ENCODE assay signal across 16 mouse cellular contexts in the genomic region with DNA sequence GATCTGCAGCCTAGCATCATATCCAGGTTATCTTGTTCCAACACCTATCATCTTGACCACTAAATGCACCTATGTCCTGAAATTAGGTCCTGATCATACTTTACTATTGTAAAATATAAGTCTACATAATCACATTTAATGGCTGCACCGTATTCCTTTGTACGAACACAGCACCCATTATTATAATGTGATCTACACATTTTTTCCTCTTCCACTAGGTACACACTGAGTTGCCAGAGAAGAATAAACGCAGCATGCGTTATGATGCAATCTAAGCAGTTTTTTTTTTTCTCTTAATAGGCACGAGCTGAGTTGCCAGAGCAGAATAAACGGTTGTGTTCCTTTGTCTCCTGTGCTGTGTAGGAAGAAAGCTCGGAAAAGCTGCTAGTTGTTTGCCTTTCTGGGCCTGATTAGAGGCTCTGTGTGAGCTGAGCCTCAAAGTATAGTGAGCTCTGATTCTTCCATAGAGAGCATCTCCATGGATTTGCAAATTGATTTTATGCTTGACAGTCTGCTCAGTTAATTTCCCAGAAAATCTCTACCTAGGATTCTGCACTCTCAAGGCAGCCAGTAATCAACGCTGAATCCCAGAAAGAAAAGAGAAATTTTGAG. TPM values are rescaled to one million over a fixed set of nuclear protein-coding genes. Genes with fewer than 3 reads are reported as not detected.
DNase-seq lines count a peak whose midpoint lies in the region; ATAC-seq lines count a peak whose summit lies in the region.
"Had no signal": no experiment of that assay in that cellular context is flagged by ENCODE, and none has a peak within 500 bp of the region (broad histone marks: within the 10 kb centered on the region; RNA-seq: fewer than 3 reads in every experiment).

No protein-coding gene starts in this region.

- intact Hi-C loops in left cerebral cortex, postnatal 4 days (cut with DNase I): no loop called here

- DNase-seq in MN1 (ENCODE audit: low spot score): peak; percentile 20
- DNase-seq in embryo, embryonic 11 days: peak; percentile 27
- DNase-seq in hindbrain, embryonic 11.5 days (ENCODE audit: low spot score): peak; percentile 19
- DNase-seq in midbrain, embryonic 14.5 days: peak; percentile 72
- no peak for DNase-seq in cerebellum, adult 11 months
- DNase-seq in left cerebral cortex, postnatal 4 days: no peak
- no peak for DNase-seq in spleen, postnatal 4 days (ENCODE audit: low spot score in 2 of 2)
- no peak for DNase-seq in ovary, postnatal 10 days (ENCODE audit: low spot score)
- DNase-seq: cerebellum, adult 9-11 months; gastrocnemius, adult 2 months; kidney, postnatal 25 days; liver; lung, postnatal 14 days; thymus, adult 18-20 months had no signal

- H3K4me3 ChIP-seq in hindbrain, embryonic 11.5 days (ENCODE audit: low read depth, low read length): no peak overlapping the region
- H3K4me3 ChIP-seq in midbrain, embryonic 14.5 days (replicated peaks; ENCODE audit: low read depth, low read length): no peak overlapping the region
- H3K4me3 ChIP-seq: gastrocnemius, adult 2 months; heart, embryonic 13.5 days; left cerebral cortex, adult 2 months had no signal

- no peaks in the 10 kb centered on the region for H3K9me3 ChIP-seq in hindbrain, embryonic 11.5 days (ENCODE audit: control insufficient read depth, low read length)
- no peaks in the 10 kb centered on the region for H3K9me3 ChIP-seq in midbrain, embryonic 14.5 days (ENCODE audit: control insufficient read depth, low read length)
- H3K9me3 ChIP-seq: heart, embryonic 13.5 days had no signal

- no peaks in the 10 kb centered on the region; the same call in 1 of the 2 replicates for H3K27me3 ChIP-seq in hindbrain, embryonic 11.5 days (ENCODE audit: control insufficient read depth, insufficient read depth, low read length)
- H3K27me3 ChIP-seq in midbrain, embryonic 14.5 days (ENCODE audit: control insufficient read depth, insufficient read depth, low read length): peaks cover 7% of the 10 kb centered on the region; the same call in 1 of the 2 replicates
- H3K27me3 ChIP-seq: heart, embryonic 13.5 days had no signal

- no peak overlapping the region for H3K4me2 ChIP-seq in hindbrain, embryonic 11.5 days (replicated peaks; ENCODE audit: low read depth, low read length)
- H3K4me2 ChIP-seq in midbrain, embryonic 14.5 days (ENCODE audit: low read length): peak overlapping the region; percentile 25
- H3K4me2 ChIP-seq: heart, embryonic 13.5 days had no signal

- no peaks in the 10 kb centered on the region for H3K4me1 ChIP-seq in hindbrain, embryonic 11.5 days (replicated peaks; ENCODE audit: control insufficient read depth, insufficient read depth, low read length)
- peaks cover 6% of the 10 kb centered on the region; the same call in 1 of the 2 replicates for H3K4me1 ChIP-seq in midbrain, embryonic 14.5 days (ENCODE audit: control insufficient read depth, insufficient read depth, low read length)
- H3K4me1 ChIP-seq: heart, embryonic 13.5 days had no signal

- peak; percentile 35; the same call in 1 of the 2 replicates for ATAC-seq in hindbrain, embryonic 11.5 days (ENCODE audit: low FRiP score)
- peak; percentile 79; the same call in 1 of the 2 replicates for ATAC-seq in midbrain, embryonic 14.5 days (ENCODE audit: low FRiP score, low TSS enrichment)

- H3K36me3 ChIP-seq in hindbrain, embryonic 11.5 days (ENCODE audit: control insufficient read depth, insufficient read depth, low read length): no peaks in the 10 kb centered on the region
- H3K36me3 ChIP-seq in midbrain, embryonic 14.5 days (ENCODE audit: control insufficient read depth, insufficient read depth, low read length): no peaks in the 10 kb centered on the region
- H3K36me3 ChIP-seq: heart, embryonic 13.5 days had no signal

- H3K9ac ChIP-seq in hindbrain, embryonic 11.5 days (ENCODE audit: low read depth, low read length): no peak overlapping the region; the same call in 1 of the 2 replicates
- H3K9ac ChIP-seq in midbrain, embryonic 14.5 days (replicated peaks; ENCODE audit: low read length): no peak overlapping the region
- H3K9ac ChIP-seq: heart, embryonic 13.5 days had no signal

- 37% methylated on average over 8 of the region's 8 CpGs for WGBS in hindbrain, embryonic 11.5 days
- 22% methylated on average over 8 of the region's 8 CpGs for WGBS in midbrain, embryonic 14.5 days

- H3K27ac ChIP-seq in hindbrain, embryonic 11.5 days (ENCODE audit: low read depth, low read length): peak overlapping the region; percentile 60
- peak overlapping the region; percentile 72 for H3K27ac ChIP-seq in midbrain, embryonic 14.5 days (replicated peaks; ENCODE audit: low read depth, low read length)
- H3K27ac ChIP-seq: gastrocnemius, adult 2 months; heart, embryonic 13.5 days; left cerebral cortex, adult 2 months had no signal

RNA-seq across cellular contexts. Expression of gene Hnrnph2, which starts 19.4 kb away (rescaled TPM):
- polyA plus RNA-seq in hindbrain, embryonic 11.5 days (2014; fragmentation: Nextera tagmentation; extraction: Ambion mirVana): 127 and 174 TPM in 2 replicates
- polyA plus RNA-seq in midbrain, embryonic 14.5 days (2014; fragmentation: Nextera tagmentation; extraction: Ambion mirVana): 92.3 and 106 TPM in 2 replicates
- total RNA-seq in left cerebral cortex, postnatal 4 days (2021): 100 to 1,000 TPM; 111 to 112 TPM

RNA-seq across cellular contexts. Expression of gene Gla, which starts 19.4 kb away (rescaled TPM):
- 3.0 and 5.0 TPM in 2 replicates for polyA plus RNA-seq in hindbrain, embryonic 11.5 days (2014; fragmentation: Nextera tagmentation; extraction: Ambion mirVana)
- polyA plus RNA-seq in midbrain, embryonic 14.5 days (2014; fragmentation: Nextera tagmentation; extraction: Ambion mirVana): 1.6 and 1.9 TPM in 2 replicates
- 1 to 10 TPM; 5.6 to 6.7 TPM for total RNA-seq in left cerebral cortex, postnatal 4 days (2021)

RNA-seq across cellular contexts. Expression of gene Rpl36a, which starts 34.9 kb away (rescaled TPM):
- 279 and 285 TPM in 2 replicates for polyA plus RNA-seq in hindbrain, embryonic 11.5 days (2014; fragmentation: Nextera tagmentation; extraction: Ambion mirVana)
- polyA plus RNA-seq in midbrain, embryonic 14.5 days (2014; fragmentation: Nextera tagmentation; extraction: Ambion mirVana): 207 and 220 TPM in 2 replicates
- 100 to 1,000 TPM; 215 to 223 TPM for total RNA-seq in left cerebral cortex, postnatal 4 days (2021)

RNA-seq across cellular contexts. Expression of gene Btk, which starts 37.0 kb away (rescaled TPM):
- 1.1 and 1.2 TPM in 2 replicates for polyA plus RNA-seq in hindbrain, embryonic 11.5 days (2014; fragmentation: Nextera tagmentation; extraction: Ambion mirVana)
- polyA plus RNA-seq in midbrain, embryonic 14.5 days (2014; fragmentation: Nextera tagmentation; extraction: Ambion mirVana): 0.26 TPM in 1 of 2 replicates, not detected in the other
- total RNA-seq in left cerebral cortex, postnatal 4 days (2021): under 1 TPM; 0.40 to 0.89 TPM

Comparison
In these comparisons a context has a peak if more than half of its experiments do, and no peak if none do; other contexts are left out.
1. DNase-seq: peak in MN1 (single experiment), embryo, embryonic 11 days (single experiment), hindbrain, embryonic 11.5 days (single experiment) and midbrain, embryonic 14.5 days (single experiment); none in cerebellum, adult 11 months (single experiment), left cerebral cortex, postnatal 4 days (single experiment), spleen, postnatal 4 days (0 of 2) and ovary, postnatal 10 days (single experiment).